Mouse (Mus musculus) left cerebral cortex, postnatal 25 days (tissue): Measurements from ENCODE around the gene Rap1b. TPM values are rescaled to one million over a fixed set of nuclear protein-coding genes. Genes with fewer than 3 reads are reported as not detected.

Source experiments
- total RNA-seq, 2 experiments: library from RNA; stranded (reverse); gene quantifications; 2 replicates each; pipeline ENCODE4 v1.2.3; 2021

The Rap1b gene
- total RNA-seq, 2 experiments from 2014 or later = 64.0 to 69.5 TPM

Other genes starting within 250 kb of the Rap1b start
- 1 to 10 TPM; 4.0 to 5.3 TPM for gene Cpm, start 216.5 kb downstream of the Rap1b start, total RNA-seq
- gene Mdm2, start 135.3 kb downstream of the Rap1b start, total RNA-seq = 10 to 100 TPM; 53.4 to 57.5 TPM
- 10 to 100 TPM; 31.0 to 31.3 TPM for gene Slc35e3, start 99.7 kb downstream of the Rap1b start, total RNA-seq
- 10 to 100 TPM; 13.7 to 15.5 TPM for gene Nup107, start 53.3 kb downstream of the Rap1b start, total RNA-seq